Mouse (Mus musculus) limb, embryonic 13.5 days (tissue): ENCODE measurements around the gene Rtraf. TPM values are rescaled to one million over a fixed set of nuclear protein-coding genes. Genes with fewer than 3 reads are reported as not detected.

ENCODE experiments used
- ATAC-seq: fragments of 200-750 bp; cut with Nextera tagmentation; 2 replicates; pipeline ENCODE4 v1.8.0; 2017; ENCODE audit warnings: low read depth, moderate number of reproducible peaks, moderate TSS enrichment; ENCODE audit not compliant: low FRiP score
- H3K27ac ChIP-seq: fragments of 300-500 bp; sonication (generic); 2 replicates; pipeline ENCODE4 v1.5.1; 2015; ENCODE audit warnings: inconsistent platforms, mild to moderate bottlenecking, moderate library complexity
- H3K27me3 ChIP-seq: fragments of 300-500 bp; sonication (generic); 2 replicates; pipeline ENCODE4 v1.6.1; 2015; ENCODE audit warnings: mild to moderate bottlenecking, inconsistent platforms
- H3K36me3 ChIP-seq: fragments of 300-500 bp; sonication (generic); 2 replicates; pipeline ENCODE4 v1.6.1; 2015; ENCODE audit warnings: inconsistent platforms, mild to moderate bottlenecking, moderate library complexity
- H3K4me1 ChIP-seq: fragments of 300-500 bp; sonication (generic); 2 replicates; pipeline ENCODE4 v1.6.1; 2015; ENCODE audit warnings: inconsistent platforms
- H3K4me2 ChIP-seq: fragments of 300-500 bp; sonication (generic); replicated peaks from 2 replicates; pipeline ENCODE4 v1.6.1; 2015; ENCODE audit warnings: inconsistent platforms, mild to moderate bottlenecking, moderate library complexity
- H3K4me3 ChIP-seq: fragments of 300-500 bp; sonication (generic); 2 replicates; pipeline ENCODE4 v1.5.1; 2015; ENCODE audit warnings: moderate library complexity, mild to moderate bottlenecking, inconsistent platforms
- H3K9ac ChIP-seq: fragments of 300-500 bp; sonication (generic); 2 replicates; pipeline ENCODE4 v1.6.1; 2015; ENCODE audit warnings: mild to moderate bottlenecking, inconsistent platforms
- H3K9me3 ChIP-seq: fragments of 300-500 bp; sonication (generic); 2 replicates; pipeline ENCODE4 v1.6.1; 2016; ENCODE audit warnings: inconsistent platforms
- WGBS: fragments of 180-500 bp; shearing (Covaris S2); methylation state at CpG from one replicate; pipeline ENCODE4 v1.1.7; 2015; 5-methylcytosine and 5-hydroxymethylcytosine counted together
- polyA plus RNA-seq: library from polyadenylated mRNA; unstranded; fragments of >200 nt; fragmentation: Nextera tagmentation; extraction: Ambion mirVana; gene quantifications from 2 replicates; pipeline ENCODE4 v1.2.1, GENCODE M21; 2015

Gene Rtraf
- polyA plus RNA-seq, 1 experiment from 2014 or later, result 239 TPM

DNA sequence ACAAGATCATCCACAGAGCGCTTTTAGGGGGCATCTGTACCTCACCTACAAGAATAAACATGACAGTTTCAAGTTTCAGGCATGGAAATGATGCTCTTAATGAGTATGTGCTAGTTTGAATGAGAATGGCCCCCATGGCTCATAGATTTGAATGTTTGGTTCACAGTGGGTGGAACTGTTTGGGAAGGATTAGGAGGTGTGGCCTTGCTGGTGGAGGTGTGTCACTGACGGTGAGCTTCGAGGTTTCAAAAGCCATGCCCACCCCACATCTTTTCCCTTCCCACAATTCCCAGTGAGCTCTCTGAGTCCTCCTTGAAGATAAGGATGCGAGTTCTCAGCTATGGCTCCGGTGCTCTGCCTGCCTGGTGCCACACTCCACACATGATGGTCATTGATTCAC is 1.9 kb downstream of the Rtraf start:
- Histone ChIP-seq H3K9me3 (no peaks in the 10 kb centered on the region), H3K9ac (no peak overlapping the region), H3K36me3 (peaks cover 35% of the 10 kb centered on the region), H3K4me2 (no peak overlapping the region), H3K27me3 (no peaks in the 10 kb centered on the region), H3K4me1 (peaks cover 12% of the 10 kb centered on the region), H3K4me3 (peak overlapping the region; percentile 14), H3K27ac (no peak overlapping the region)
- ATAC-seq, result no peak
- WGBS, result 97% methylated on average over 5 of the region's 5 CpGs

DNA sequence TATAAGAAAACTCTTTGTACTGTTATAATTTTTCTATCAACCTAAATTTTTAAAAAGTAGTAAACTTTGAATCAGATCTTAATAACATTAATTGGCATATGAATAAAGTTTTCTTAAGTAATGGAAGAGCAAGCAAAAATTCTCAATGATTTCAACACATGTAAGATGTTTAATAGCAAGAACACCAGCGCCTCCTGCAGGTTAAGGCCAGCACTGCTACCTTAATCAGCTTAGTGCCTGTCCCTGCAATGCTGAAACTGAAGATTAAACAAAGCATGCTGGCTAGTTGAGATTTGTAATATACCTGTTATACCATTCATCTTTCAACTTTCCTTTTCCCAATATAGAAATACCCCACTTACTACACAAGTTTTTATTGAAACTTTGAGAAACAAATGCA is 5.7 kb downstream of the Rtraf start:
- 11% methylated on average over 1 of the region's 1 CpGs for WGBS
- Histone ChIP-seq H3K36me3 (peaks cover 67% of the 10 kb centered on the region), H3K4me2 (no peak overlapping the region), H3K4me1 (peaks cover 6% of the 10 kb centered on the region), H3K9me3 (no peaks in the 10 kb centered on the region), H3K4me3 (no peak overlapping the region), H3K9ac (no peak overlapping the region), H3K27me3 (no peaks in the 10 kb centered on the region), H3K27ac (no peak overlapping the region)
- no peak for ATAC-seq

DNA sequence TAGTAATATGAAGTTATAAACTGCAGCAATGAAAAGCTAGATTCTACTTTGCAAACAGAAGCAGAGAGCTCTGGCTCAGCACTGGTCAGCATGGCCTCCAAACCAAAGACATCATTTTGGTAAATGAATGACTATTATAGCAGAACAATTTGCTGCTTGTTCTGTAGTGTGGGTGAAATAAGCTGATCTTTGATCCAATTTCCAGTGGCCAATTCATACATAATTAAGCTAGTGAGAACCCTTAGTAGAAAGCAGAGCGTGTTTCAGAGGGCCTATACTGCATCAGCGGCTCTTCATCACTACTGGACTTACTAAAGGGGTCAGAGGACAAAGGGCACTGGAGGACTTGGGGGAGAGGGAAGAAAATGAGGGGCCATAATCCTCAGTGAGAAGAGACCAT is 10.6 kb downstream of the Rtraf start:
- Histone ChIP-seq H3K27me3 (no peaks in the 10 kb centered on the region), H3K36me3 (peaks cover 66% of the 10 kb centered on the region), H3K27ac (no peak overlapping the region), H3K9me3 (no peaks in the 10 kb centered on the region), H3K4me1 (peaks cover 4% of the 10 kb centered on the region; the same call in 1 of the 2 replicates), H3K4me3 (no peak overlapping the region), H3K9ac (no peak overlapping the region), H3K4me2 (no peak overlapping the region)
- ATAC-seq, result no peak
- 87% methylated on average over 2 of the region's 2 CpGs for WGBS

DNA sequence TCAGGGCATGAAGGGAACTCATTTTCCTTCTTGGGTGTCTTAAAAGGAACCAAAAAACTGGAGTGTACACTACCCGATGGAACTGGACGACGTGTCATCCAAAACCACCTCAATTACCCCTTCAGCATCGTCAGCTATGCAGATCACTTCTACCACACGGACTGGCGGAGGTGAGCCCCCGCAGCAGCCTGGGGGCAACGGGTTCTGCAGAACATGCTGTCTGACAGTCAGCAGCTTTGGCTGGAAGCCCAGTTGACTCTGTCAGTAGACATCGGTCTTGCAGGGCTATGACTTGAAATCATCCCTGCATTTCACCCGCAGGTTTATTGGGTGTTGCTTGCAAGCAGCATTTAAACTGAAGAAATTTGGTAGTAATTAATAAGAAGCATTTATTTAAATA is 13.7 kb downstream of the Rtraf start:
- peaks cover 70% of the 10 kb centered on the region for H3K36me3 ChIP-seq
- peaks cover 4% of the 10 kb centered on the region; the same call in 1 of the 2 replicates for H3K4me1 ChIP-seq
- no peak overlapping the region for H3K4me3 ChIP-seq
- no peak overlapping the region for H3K4me2 ChIP-seq
- no peak for ATAC-seq
- no peak overlapping the region for H3K27ac ChIP-seq
- H3K9ac ChIP-seq, result no peak overlapping the region
- H3K27me3 ChIP-seq, result no peaks in the 10 kb centered on the region
- WGBS, result 77% methylated on average over 10 of the region's 10 CpGs
- H3K9me3 ChIP-seq, result no peaks in the 10 kb centered on the region

DNA sequence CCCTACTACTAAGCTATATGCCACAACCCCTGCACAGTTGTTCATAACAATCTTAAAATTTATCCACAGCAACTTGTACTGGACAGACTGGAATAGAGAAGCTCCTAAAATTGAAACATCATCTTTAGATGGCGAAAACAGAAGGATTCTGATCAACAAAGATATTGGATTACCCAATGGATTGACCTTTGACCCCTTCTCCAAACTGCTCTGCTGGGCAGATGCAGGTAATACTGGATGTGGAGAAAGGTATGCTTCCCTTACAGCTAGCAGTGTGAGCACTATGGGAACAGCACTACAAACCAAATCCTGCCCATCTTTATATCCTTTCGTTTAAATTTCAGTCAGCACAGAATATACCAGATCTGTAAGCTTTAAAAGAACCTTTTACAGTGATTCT is 15.8 kb downstream of the Rtraf start:
- H3K9ac ChIP-seq, result no peak overlapping the region
- no peak overlapping the region for H3K27ac ChIP-seq
- peaks cover 53% of the 10 kb centered on the region for H3K36me3 ChIP-seq
- no peaks in the 10 kb centered on the region for H3K9me3 ChIP-seq
- no peak overlapping the region for H3K4me2 ChIP-seq
- WGBS, result 90% methylated on average over 2 of the region's 2 CpGs
- no peak overlapping the region for H3K4me3 ChIP-seq
- peaks cover 8% of the 10 kb centered on the region for H3K4me1 ChIP-seq
- ATAC-seq, result no peak
- H3K27me3 ChIP-seq, result no peaks in the 10 kb centered on the region

DNA sequence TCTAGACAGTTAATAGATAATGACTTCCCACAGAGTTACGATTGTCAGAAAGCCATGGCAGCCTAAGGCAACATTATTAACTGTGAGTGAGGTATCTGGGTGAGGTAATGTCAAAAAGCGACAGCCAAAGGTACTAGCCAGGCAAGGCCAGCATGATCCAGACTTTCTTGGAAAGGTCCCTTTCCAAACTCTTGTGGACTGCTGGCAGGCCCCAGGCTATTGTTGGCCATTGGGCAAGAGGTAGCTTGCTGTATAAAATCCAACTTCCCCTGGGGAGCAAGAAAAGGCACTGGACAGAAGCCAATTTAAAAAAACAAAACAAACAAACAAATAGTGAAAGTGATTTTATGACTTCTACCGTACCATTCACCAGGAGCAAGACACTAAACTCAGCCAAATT is 16.3 kb downstream of the Rtraf start:
- Histone ChIP-seq H3K27me3 (no peaks in the 10 kb centered on the region), H3K36me3 (peaks cover 52% of the 10 kb centered on the region), H3K4me3 (no peak overlapping the region), H3K27ac (no peak overlapping the region), H3K9ac (no peak overlapping the region), H3K4me2 (no peak overlapping the region), H3K4me1 (peaks cover 8% of the 10 kb centered on the region), H3K9me3 (no peaks in the 10 kb centered on the region)
- ATAC-seq, result no peak
- 62% methylated on average over 3 of the region's 3 CpGs for WGBS

DNA sequence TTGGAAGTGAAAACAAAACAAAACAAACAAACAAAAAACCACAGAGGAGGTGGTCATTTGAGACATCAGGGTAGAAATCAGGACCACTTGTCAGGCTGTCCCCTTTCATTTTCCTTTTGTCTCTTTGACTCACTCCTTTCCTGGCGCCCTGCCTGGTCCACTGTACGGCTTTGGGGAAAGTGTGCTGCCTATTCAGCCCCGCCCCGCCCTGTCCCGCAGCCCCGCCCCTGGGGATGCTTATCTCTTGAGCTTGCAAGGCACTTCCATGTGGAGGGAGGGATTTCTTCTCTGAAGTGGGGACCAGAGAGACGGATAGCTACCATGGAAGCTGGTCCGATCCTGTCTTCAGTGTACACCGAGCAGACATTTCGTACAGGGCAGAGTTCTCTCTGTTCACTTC is 20.0 kb downstream of the Rtraf start:
- Histone ChIP-seq H3K4me2 (no peak overlapping the region), H3K27me3 (no peaks in the 10 kb centered on the region), H3K36me3 (peaks cover 60% of the 10 kb centered on the region), H3K9me3 (no peaks in the 10 kb centered on the region), H3K27ac (0 out of 2 replicates have a peak overlapping the region, but pooled peaks have one; percentile 28), H3K4me1 (peaks cover 4% of the 10 kb centered on the region; the same call in 1 of the 2 replicates), H3K4me3 (no peak overlapping the region), H3K9ac (no peak overlapping the region)
- 75% methylated on average over 10 of the region's 10 CpGs for WGBS
- no peak for ATAC-seq

DNA sequence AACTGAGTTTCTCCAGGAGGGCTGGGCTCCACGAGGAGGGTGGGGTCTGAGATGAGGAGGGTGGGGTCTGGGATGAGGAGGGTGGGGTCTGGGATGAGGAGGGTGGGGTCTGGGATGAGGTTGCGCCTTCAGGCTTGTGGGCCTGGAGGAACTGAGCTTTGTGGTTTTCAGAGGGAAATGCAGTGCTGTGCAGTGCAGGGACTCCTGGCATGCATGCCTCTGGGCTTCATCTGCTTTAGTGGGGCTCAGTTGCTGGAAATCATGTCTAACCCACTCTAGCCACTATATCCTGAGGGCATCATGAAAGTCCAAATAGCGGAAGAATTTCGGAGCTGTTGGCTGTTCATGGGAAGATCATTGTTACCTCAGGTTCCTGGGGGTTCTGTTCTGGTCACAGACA is 20.4 kb downstream of the Rtraf start:
- Histone ChIP-seq H3K4me3 (no peak overlapping the region), H3K4me1 (peaks cover 4% of the 10 kb centered on the region; the same call in 1 of the 2 replicates), H3K27me3 (no peaks in the 10 kb centered on the region), H3K36me3 (peaks cover 64% of the 10 kb centered on the region), H3K9ac (no peak overlapping the region), H3K9me3 (no peaks in the 10 kb centered on the region), H3K4me2 (no peak overlapping the region), H3K27ac (no peak overlapping the region)
- WGBS, result 67% methylated on average over 4 of the region's 4 CpGs
- ATAC-seq, result no peak

DNA sequence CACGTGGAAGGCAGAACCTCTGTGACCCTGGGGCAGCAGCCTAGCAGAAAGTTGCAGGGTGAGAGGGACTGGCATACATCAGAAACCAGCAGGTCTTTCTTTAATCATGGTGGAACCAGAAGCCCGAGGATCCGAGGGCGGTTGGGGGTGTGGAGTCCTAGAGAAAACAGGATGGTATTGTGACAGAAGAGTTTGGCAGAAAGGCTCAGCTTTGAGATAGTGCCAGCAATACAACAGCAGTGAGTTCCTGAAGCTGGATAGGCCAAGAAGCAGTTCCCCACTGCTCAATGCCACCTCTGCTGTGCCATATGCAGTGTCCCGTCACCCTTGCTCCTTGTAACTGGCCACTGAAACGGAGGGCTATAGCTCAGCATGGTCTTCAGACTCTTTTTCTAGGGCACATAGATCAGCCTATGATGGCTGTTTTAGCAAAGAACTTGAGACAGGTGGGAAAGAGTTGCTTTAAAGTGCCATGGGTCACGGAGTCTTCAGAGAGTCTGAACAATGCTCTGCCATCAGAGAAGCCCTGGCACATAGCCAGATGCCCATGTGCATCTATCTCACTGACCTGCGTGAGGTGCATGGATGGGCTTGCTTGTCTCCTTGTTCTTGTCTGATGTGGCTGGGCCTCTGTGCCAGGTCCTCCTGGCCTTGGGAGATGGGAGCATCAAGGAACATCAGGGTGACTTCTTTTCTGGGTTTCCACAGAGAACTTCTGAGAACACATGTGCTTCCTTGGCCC is 22.0 kb downstream of the Rtraf start:
- Histone ChIP-seq H3K9me3 (no peaks in the 10 kb centered on the region), H3K4me1 (peaks cover 4% of the 10 kb centered on the region; the same call in 1 of the 2 replicates), H3K4me2 (no peak overlapping the region), H3K4me3 (no peak overlapping the region), H3K36me3 (peaks cover 67% of the 10 kb centered on the region), H3K9ac (no peak overlapping the region), H3K27me3 (no peaks in the 10 kb centered on the region), H3K27ac (no peak overlapping the region)
- 88% methylated on average over 8 of the region's 8 CpGs for WGBS
- ATAC-seq, result no peak

DNA sequence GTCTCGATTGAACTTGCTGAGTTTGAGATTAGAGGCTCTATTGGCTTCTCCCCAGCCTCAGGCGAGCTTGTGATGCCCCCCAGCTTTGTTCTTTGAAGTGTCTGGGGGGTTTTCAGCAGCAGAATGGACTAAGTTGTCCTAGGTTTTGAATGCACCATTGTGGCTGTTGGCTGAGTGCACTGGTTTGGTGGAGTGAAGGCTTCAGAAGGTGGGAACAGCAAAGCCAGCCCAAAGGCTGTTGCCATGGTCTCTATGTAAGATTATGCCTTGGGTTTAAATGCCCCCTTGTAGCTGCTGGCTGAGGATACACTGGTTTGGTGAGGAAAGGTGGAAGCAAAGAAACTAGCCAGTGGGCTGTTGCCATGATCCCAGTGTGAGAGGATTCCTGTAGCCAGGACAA is 23.1 kb downstream of the Rtraf start:
- Histone ChIP-seq H3K9ac (no peak overlapping the region), H3K9me3 (no peaks in the 10 kb centered on the region), H3K27ac (no peak overlapping the region), H3K4me1 (peaks cover 4% of the 10 kb centered on the region; the same call in 1 of the 2 replicates), H3K4me3 (no peak overlapping the region), H3K4me2 (no peak overlapping the region), H3K36me3 (peaks cover 58% of the 10 kb centered on the region), H3K27me3 (no peaks in the 10 kb centered on the region)
- WGBS, result 72% methylated on average over 2 of the region's 2 CpGs
- no peak for ATAC-seq

DNA sequence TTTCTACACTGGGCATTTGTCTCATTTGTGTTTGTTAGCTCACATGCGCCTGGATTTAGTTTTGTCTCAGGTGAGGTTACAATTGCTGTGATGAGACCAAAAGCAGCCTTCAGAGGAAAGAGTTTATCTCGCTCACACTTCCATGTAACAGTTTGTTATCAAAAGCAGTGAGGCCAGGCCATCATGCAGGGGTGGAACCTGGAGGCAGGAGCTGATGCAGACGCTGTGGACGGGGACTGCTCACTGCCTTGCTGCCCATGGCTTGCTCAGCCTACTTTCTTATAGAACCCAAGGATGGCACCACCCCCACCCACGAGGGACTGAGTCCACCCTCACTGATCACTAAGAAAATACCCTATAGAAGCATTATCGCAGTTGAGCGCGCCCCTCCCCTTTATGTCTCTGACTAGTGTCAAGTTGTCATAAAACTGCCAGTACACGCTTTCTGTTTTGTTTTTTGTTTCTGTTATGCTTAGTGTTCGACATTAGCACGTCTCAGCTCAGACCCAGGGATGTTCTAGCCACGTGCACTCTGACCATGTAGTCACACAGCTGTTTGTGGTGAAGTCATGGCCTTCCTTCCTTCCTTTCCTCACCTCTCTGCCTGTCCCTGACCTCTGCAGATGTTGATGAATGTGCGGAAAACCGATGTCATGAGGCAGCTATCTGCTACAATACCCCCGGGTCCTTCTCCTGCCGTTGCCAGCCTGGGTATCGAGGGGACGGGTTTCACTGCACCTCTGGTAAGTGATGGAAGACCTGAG is 26.9 kb downstream of the Rtraf start:
- Histone ChIP-seq H3K27me3 (no peaks in the 10 kb centered on the region), H3K9ac (no peak overlapping the region), H3K4me3 (no peak overlapping the region), H3K27ac (no peak overlapping the region), H3K4me1 (no peaks in the 10 kb centered on the region), H3K9me3 (no peaks in the 10 kb centered on the region), H3K4me2 (no peak overlapping the region), H3K36me3 (peaks cover 75% of the 10 kb centered on the region)
- 82% methylated on average over 18 of the region's 18 CpGs for WGBS
- no peak for ATAC-seq

DNA sequence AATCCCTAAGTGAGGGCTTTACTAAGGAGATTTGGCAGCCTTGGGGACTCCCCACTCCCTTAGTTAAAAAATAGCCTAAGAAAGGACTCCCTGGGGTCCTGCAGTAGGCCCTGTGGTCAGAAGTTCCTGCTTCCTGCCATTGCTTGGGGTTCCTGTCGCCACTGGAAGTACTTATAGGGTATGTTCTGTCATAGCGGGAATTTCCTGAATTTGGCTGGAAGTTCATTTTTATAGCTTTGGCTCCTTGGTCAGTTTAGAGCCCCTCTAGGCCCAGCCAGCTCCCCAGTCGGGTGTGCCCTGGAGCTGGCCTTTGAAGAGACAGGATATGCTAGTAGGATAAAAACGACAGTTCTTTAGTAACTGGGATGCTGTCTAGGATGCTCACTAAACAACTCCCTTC is 28.7 kb downstream of the Rtraf start:
- Histone ChIP-seq H3K4me1 (no peaks in the 10 kb centered on the region), H3K27me3 (no peaks in the 10 kb centered on the region), H3K4me2 (no peak overlapping the region), H3K9ac (no peak overlapping the region), H3K9me3 (no peaks in the 10 kb centered on the region), H3K36me3 (peaks cover 72% of the 10 kb centered on the region), H3K4me3 (no peak overlapping the region), H3K27ac (no peak overlapping the region)
- ATAC-seq, result no peak
- 57% methylated on average over 4 of the region's 4 CpGs for WGBS
